Mouse (Mus musculus) brain, embryonic 18.5 days (tissue): ENCODE results near the gene Rnf44.
A peak's percentile ranks its signal among the peaks of the same experiment; 100 is the strongest.

Experiments
- DNase-seq: peaks from one replicate; pipeline ENCODE4 v3.0.0-alpha.2; 2012; ENCODE audit warnings: low read depth, low spot score

Gene Rnf44

GRCm38 (mm10) chr13:54693558-54694347, at the start of gene Rnf44:
Gene Rnf44 (minus strand): TSS chr13:54693907.
- peak; percentile 99 for DNase-seq

GRCm38 (mm10) chr13:54738213-54738601, 44.5 kb upstream of the Rnf44 start:
- no peak for DNase-seq

- no peak for DNase-seq
These were observed 43.9 kb upstream of the Rnf44 start for GRCm38 (mm10) chr13:54737488-54738212.

GRCm38 (mm10) chr13:54736931-54737330, 43.2 kb upstream of the Rnf44 start:
- no peak for DNase-seq

GRCm38 (mm10) chr13:54726131-54726530, 32.4 kb upstream of the Rnf44 start:
- DNase-seq, result no peak

GRCm38 (mm10) chr13:54723143-54723542, 29.4 kb upstream of the Rnf44 start:
- no peak for DNase-seq

- DNase-seq, result no peak
These were observed 23.2 kb upstream of the Rnf44 start for GRCm38 (mm10) chr13:54716916-54717315.

- no peak for DNase-seq
These were observed 21.3 kb upstream of the Rnf44 start for GRCm38 (mm10) chr13:54714996-54715395.

GRCm38 (mm10) chr13:54714393-54714792, 20.7 kb upstream of the Rnf44 start:
- DNase-seq, result no peak

GRCm38 (mm10) chr13:54710866-54711265, 17.2 kb upstream of the Rnf44 start:
- no peak for DNase-seq

- no peak for DNase-seq
These were observed 11.2 kb upstream of the Rnf44 start for GRCm38 (mm10) chr13:54704890-54705289.

GRCm38 (mm10) chr13:54702507-54702906, 8.8 kb upstream of the Rnf44 start:
- no peak for DNase-seq

- DNase-seq, result no peak
These were observed 7.5 kb upstream of the Rnf44 start, which contains the start of gene Cdhr2 for GRCm38 (mm10) chr13:54701243-54701642. Gene Cdhr2 (plus strand): TSS chr13:54701461.

GRCm38 (mm10) chr13:54695479-54696230, 1.9 kb upstream of the Rnf44 start:
- DNase-seq, result no peak

- no peak for DNase-seq
These were observed 797 bp upstream of the Rnf44 start for GRCm38 (mm10) chr13:54694348-54695060.

GRCm38 (mm10) chr13:54692711-54693557, 773 bp downstream of the Rnf44 start:
- no peak for DNase-seq

- DNase-seq, result no peak
These were observed 2.0 kb downstream of the Rnf44 start for GRCm38 (mm10) chr13:54691737-54692136.

- DNase-seq, result no peak
These were observed 3.5 kb downstream of the Rnf44 start for GRCm38 (mm10) chr13:54690151-54690740.

GRCm38 (mm10) chr13:54687575-54688424, 5.9 kb downstream of the Rnf44 start:
- peak; percentile 93 for DNase-seq
